Mouse (Mus musculus): ENCODE measurements around the gene Pomgnt2. TPM values are rescaled to one million over a fixed set of nuclear protein-coding genes. Genes with fewer than 3 reads are reported as not detected.
"Not testable (repeated sequence)": the region's sequence is repeated elsewhere in the genome, so short reads cannot be mapped to it uniquely, and the experiment has no call there.

Gene Pomgnt2
- polyA plus RNA-seq, 1 experiment from 2014 or later: 11.2 TPM

- no peak overlapping the region for H3K4me2 ChIP-seq
- no peak for ATAC-seq (ENCODE audit: insufficient number of reproducible peaks, insufficient read depth, low FRiP score, low TSS enrichment, low read depth)
- H3K9me3 ChIP-seq: no peaks in the 10 kb centered on the region
- no peak overlapping the region for H3K27ac ChIP-seq
- H3K36me3 ChIP-seq: no peaks in the 10 kb centered on the region
- no peaks in the 10 kb centered on the region for H3K27me3 ChIP-seq
- peaks cover 27% of the 10 kb centered on the region for H3K4me1 ChIP-seq (replicated peaks)
- WGBS: 34% methylated on average over 7 of the region's 7 CpGs
- no peak overlapping the region for H3K9ac ChIP-seq (replicated peaks)
- H3K4me3 ChIP-seq (replicated peaks): no peak overlapping the region
Measured at GRCm38 (mm10) chr9:122025855-122026590, 29.1 kb upstream of the Pomgnt2 start.

- no peak overlapping the region for H3K27ac ChIP-seq
- WGBS: 87% methylated on average over 6 of the region's 6 CpGs
- no peaks in the 10 kb centered on the region for H3K36me3 ChIP-seq
- no peak overlapping the region for H3K9ac ChIP-seq (replicated peaks)
- H3K4me1 ChIP-seq (replicated peaks): peaks cover 27% of the 10 kb centered on the region
- no peaks in the 10 kb centered on the region for H3K9me3 ChIP-seq
- H3K4me3 ChIP-seq (replicated peaks): no peak overlapping the region
- ATAC-seq (ENCODE audit: insufficient number of reproducible peaks, insufficient read depth, low FRiP score, low TSS enrichment, low read depth): no peak
- no peaks in the 10 kb centered on the region for H3K27me3 ChIP-seq
- no peak overlapping the region for H3K4me2 ChIP-seq
Measured at GRCm38 (mm10) chr9:122024419-122024818, 27.5 kb upstream of the Pomgnt2 start.

GRCm38 (mm10) chr9:122023873-122024272 lies 27.0 kb upstream of the Pomgnt2 start:
- H3K36me3 ChIP-seq: no peaks in the 10 kb centered on the region
- no peaks in the 10 kb centered on the region for H3K9me3 ChIP-seq
- no peak overlapping the region for H3K4me2 ChIP-seq
- H3K27me3 ChIP-seq: no peaks in the 10 kb centered on the region
- ATAC-seq (ENCODE audit: insufficient number of reproducible peaks, insufficient read depth, low FRiP score, low TSS enrichment, low read depth): no peak
- no peak overlapping the region for H3K27ac ChIP-seq
- WGBS: 84% methylated on average over 5 of the region's 5 CpGs
- H3K4me3 ChIP-seq (replicated peaks): no peak overlapping the region
- H3K4me1 ChIP-seq (replicated peaks): peaks cover 32% of the 10 kb centered on the region
- H3K9ac ChIP-seq (replicated peaks): no peak overlapping the region

GRCm38 (mm10) chr9:122022776-122023175 lies 25.9 kb upstream of the Pomgnt2 start:
- peaks cover 29% of the 10 kb centered on the region for H3K4me1 ChIP-seq (replicated peaks)
- no peak for ATAC-seq (ENCODE audit: insufficient number of reproducible peaks, insufficient read depth, low FRiP score, low TSS enrichment, low read depth)
- H3K4me2 ChIP-seq: no peak overlapping the region
- H3K4me3 ChIP-seq (replicated peaks): no peak overlapping the region
- no peak overlapping the region for H3K9ac ChIP-seq (replicated peaks)
- H3K36me3 ChIP-seq: no peaks in the 10 kb centered on the region
- H3K27ac ChIP-seq: peak overlapping the region; percentile 14; the same call in 1 of the 2 replicates
- H3K27me3 ChIP-seq: no peaks in the 10 kb centered on the region
- 61% methylated on average over 9 of the region's 9 CpGs for WGBS
- no peaks in the 10 kb centered on the region for H3K9me3 ChIP-seq

- Histone ChIP-seq H3K36me3 (no peaks in the 10 kb centered on the region), H3K4me3 (replicated peaks) (no peak overlapping the region), H3K27ac (no peak overlapping the region), H3K4me1 (replicated peaks) (peaks cover 17% of the 10 kb centered on the region), H3K4me2 (no peak overlapping the region), H3K9me3 (no peaks in the 10 kb centered on the region), H3K27me3 (no peaks in the 10 kb centered on the region), H3K9ac (replicated peaks) (no peak overlapping the region)
- WGBS: 82% methylated on average over 5 of the region's 5 CpGs
- no peak for ATAC-seq (ENCODE audit: insufficient number of reproducible peaks, insufficient read depth, low FRiP score, low TSS enrichment, low read depth)
Measured at GRCm38 (mm10) chr9:122021581-122021980, 24.7 kb upstream of the Pomgnt2 start.

- peaks cover 13% of the 10 kb centered on the region for H3K4me1 ChIP-seq (replicated peaks)
- H3K4me3 ChIP-seq (replicated peaks); H3K9ac ChIP-seq (replicated peaks); H3K36me3 ChIP-seq; H3K4me2 ChIP-seq; H3K27ac ChIP-seq; ATAC-seq (ENCODE audit: insufficient number of reproducible peaks, insufficient read depth, low FRiP score, low TSS enrichment, low read depth); H3K9me3 ChIP-seq; H3K27me3 ChIP-seq: not testable (repeated sequence)
- WGBS: 86% methylated on average over 4 of the region's 4 CpGs
Measured at GRCm38 (mm10) chr9:122021171-122021570, 24.3 kb upstream of the Pomgnt2 start.

GRCm38 (mm10) chr9:122020321-122020720 lies 23.4 kb upstream of the Pomgnt2 start:
- Histone ChIP-seq H3K9ac (replicated peaks) (no peak overlapping the region), H3K27me3 (no peaks in the 10 kb centered on the region), H3K27ac (no peak overlapping the region), H3K36me3 (no peaks in the 10 kb centered on the region), H3K4me2 (no peak overlapping the region), H3K4me1 (replicated peaks) (peaks cover 7% of the 10 kb centered on the region), H3K4me3 (replicated peaks) (no peak overlapping the region), H3K9me3 (no peaks in the 10 kb centered on the region)
- no peak for ATAC-seq (ENCODE audit: insufficient number of reproducible peaks, insufficient read depth, low FRiP score, low TSS enrichment, low read depth)
- 85% methylated on average over 4 of the region's 4 CpGs for WGBS

GRCm38 (mm10) chr9:122018782-122019395 lies 22.0 kb upstream of the Pomgnt2 start:
- WGBS: 22% methylated on average over 8 of the region's 8 CpGs
- H3K27me3 ChIP-seq: no peaks in the 10 kb centered on the region
- H3K9ac ChIP-seq (replicated peaks): no peak overlapping the region; the same call in 1 of the 2 replicates
- no peak overlapping the region for H3K27ac ChIP-seq
- 0 out of 2 replicates have a peak overlapping the region, but pooled peaks have one; percentile 8 for H3K4me2 ChIP-seq
- H3K9me3 ChIP-seq: no peaks in the 10 kb centered on the region
- H3K36me3 ChIP-seq: no peaks in the 10 kb centered on the region
- 0 out of 2 replicates have a peak, but pooled peaks have one; percentile 31 for ATAC-seq (ENCODE audit: insufficient number of reproducible peaks, insufficient read depth, low FRiP score, low TSS enrichment, low read depth)
- H3K4me3 ChIP-seq (replicated peaks): no peak overlapping the region
- H3K4me1 ChIP-seq (replicated peaks): peaks cover 7% of the 10 kb centered on the region

- no peaks in the 10 kb centered on the region for H3K27me3 ChIP-seq
- H3K9me3 ChIP-seq: no peaks in the 10 kb centered on the region
- H3K4me1 ChIP-seq (replicated peaks): peaks cover 7% of the 10 kb centered on the region
- 81% methylated on average over 5 of the region's 5 CpGs for WGBS
- H3K9ac ChIP-seq (replicated peaks): no peak overlapping the region
- no peak for ATAC-seq (ENCODE audit: insufficient number of reproducible peaks, insufficient read depth, low FRiP score, low TSS enrichment, low read depth)
- H3K27ac ChIP-seq: no peak overlapping the region
- no peak overlapping the region for H3K4me2 ChIP-seq
- no peaks in the 10 kb centered on the region for H3K36me3 ChIP-seq
- no peak overlapping the region for H3K4me3 ChIP-seq (replicated peaks)
Measured at GRCm38 (mm10) chr9:122018079-122018478, 21.2 kb upstream of the Pomgnt2 start.

- no peaks in the 10 kb centered on the region for H3K36me3 ChIP-seq
- H3K27me3 ChIP-seq: no peaks in the 10 kb centered on the region
- peaks cover 6% of the 10 kb centered on the region for H3K4me1 ChIP-seq (replicated peaks)
- WGBS: 17% methylated on average over 10 of the region's 10 CpGs
- H3K4me3 ChIP-seq (replicated peaks): no peak overlapping the region
- no peak overlapping the region for H3K4me2 ChIP-seq
- no peak for ATAC-seq (ENCODE audit: insufficient number of reproducible peaks, insufficient read depth, low FRiP score, low TSS enrichment, low read depth)
- no peak overlapping the region for H3K27ac ChIP-seq
- no peak overlapping the region for H3K9ac ChIP-seq (replicated peaks)
- H3K9me3 ChIP-seq: no peaks in the 10 kb centered on the region
Measured at GRCm38 (mm10) chr9:122014241-122014667, 17.3 kb upstream of the Pomgnt2 start.

- 73% methylated on average over 4 of the region's 4 CpGs for WGBS
- ATAC-seq (ENCODE audit: insufficient number of reproducible peaks, insufficient read depth, low FRiP score, low TSS enrichment, low read depth): no peak
- no peak overlapping the region for H3K4me3 ChIP-seq (replicated peaks)
Measured at GRCm38 (mm10) chr9:122013629-122014028, 16.7 kb upstream of the Pomgnt2 start.

More at GRCm38 (mm10) chr9:122013629-122014028, 16.7 kb upstream of the Pomgnt2 start:
- no peaks in the 10 kb centered on the region for H3K4me1 ChIP-seq (replicated peaks)
- H3K36me3 ChIP-seq: no peaks in the 10 kb centered on the region
- no peak overlapping the region for H3K4me2 ChIP-seq
- H3K27me3 ChIP-seq: no peaks in the 10 kb centered on the region
- H3K9me3 ChIP-seq: no peaks in the 10 kb centered on the region
- H3K9ac ChIP-seq (replicated peaks): no peak overlapping the region
- no peak overlapping the region for H3K27ac ChIP-seq
